Mouse (Mus musculus) liver, embryonic 12.5 days (tissue): ENCODE measurements around the gene Dpf1. TPM values are rescaled to one million over a fixed set of nuclear protein-coding genes. Genes with fewer than 3 reads are reported as not detected.

Experiments used
- ATAC-seq: fragments of 200-750 bp; cut with Nextera tagmentation; 2 replicates; pipeline ENCODE4 v1.8.0; 2017; ENCODE audit warnings: moderate number of reproducible peaks, mild to moderate bottlenecking, moderate library complexity
- H3K27ac ChIP-seq: fragments of 300-500 bp; sonication (generic); 2 replicates; pipeline ENCODE4 v1.5.1; 2016; ENCODE audit warnings: mild to moderate bottlenecking
- H3K27me3 ChIP-seq: fragments of 300-500 bp; sonication (generic); replicated peaks from 2 replicates; pipeline ENCODE4 v1.6.1; 2016; ENCODE audit warnings: mild to moderate bottlenecking, moderate library complexity
- H3K36me3 ChIP-seq: fragments of 300-500 bp; sonication (generic); 2 replicates; pipeline ENCODE4 v1.6.1; 2016; ENCODE audit warnings: mild to moderate bottlenecking, moderate library complexity
- H3K4me1 ChIP-seq: fragments of 300-500 bp; sonication (generic); 2 replicates; pipeline ENCODE4 v1.6.1; 2016
- H3K4me2 ChIP-seq: fragments of 300-500 bp; sonication (generic); 2 replicates; pipeline ENCODE4 v1.6.1; 2016; ENCODE audit warnings: mild to moderate bottlenecking, moderate library complexity
- H3K4me3 ChIP-seq: fragments of 300-500 bp; sonication (generic); 2 replicates; pipeline ENCODE4 v1.5.1; 2016; ENCODE audit warnings: mild to moderate bottlenecking, moderate library complexity
- H3K9ac ChIP-seq: fragments of 300-500 bp; sonication (generic); 2 replicates; pipeline ENCODE4 v1.6.1; 2016; ENCODE audit warnings: mild to moderate bottlenecking, moderate library complexity
- H3K9me3 ChIP-seq: fragments of 300-500 bp; sonication (generic); replicated peaks from 2 replicates; pipeline ENCODE4 v1.6.1; 2016; ENCODE audit warnings: mild to moderate bottlenecking, moderate library complexity
- WGBS: fragments of 180-500 bp; shearing (Covaris S2); methylation state at CpG from one replicate; pipeline ENCODE4 v1.1.7; 2016; ENCODE audit not compliant: insufficient replicate concordance; 5-methylcytosine and 5-hydroxymethylcytosine counted together
- polyA plus RNA-seq: library from polyadenylated mRNA; unstranded; fragments of >200 nt; fragmentation: Nextera tagmentation; extraction: Ambion mirVana; gene quantifications from 2 replicates; pipeline ENCODE4 v1.2.1, GENCODE M21; 2016

The Dpf1 gene
- polyA plus RNA-seq, 1 experiment from 2014 or later: 2.6 TPM

DNA sequence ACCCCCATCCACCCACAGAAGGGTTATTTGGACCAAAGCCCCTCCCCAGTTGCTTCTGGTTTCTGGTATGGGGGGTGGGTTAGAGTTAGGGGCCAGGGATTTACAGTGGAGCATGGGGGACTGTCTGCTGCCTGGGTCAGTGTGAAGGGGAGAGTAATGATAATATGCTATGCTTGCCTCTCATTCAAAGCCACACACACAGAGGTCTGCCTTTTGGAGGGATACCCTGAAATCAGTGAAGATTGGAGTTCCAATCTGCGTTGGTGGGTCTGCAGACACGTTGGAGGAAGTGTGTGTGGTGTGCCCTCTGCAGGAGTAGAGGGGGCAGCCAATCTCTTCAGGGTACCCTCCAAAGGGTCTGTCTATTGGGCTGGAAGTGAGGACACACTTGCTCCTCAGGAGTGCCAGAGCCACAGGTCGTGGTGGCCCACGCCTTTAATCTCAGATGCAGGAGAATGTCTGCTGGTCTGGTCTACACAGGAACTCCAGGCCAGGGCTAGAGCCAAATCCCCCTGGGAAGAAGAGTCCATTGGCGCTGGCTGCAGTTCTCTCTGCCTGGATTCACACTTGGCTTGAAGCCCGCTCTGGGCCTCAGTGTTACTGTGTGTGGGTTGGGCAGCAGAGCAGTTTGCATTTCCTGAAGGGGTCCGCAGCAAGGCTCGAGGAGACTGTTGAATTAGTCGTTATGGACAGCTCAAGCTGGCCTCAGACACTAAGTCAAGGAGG, 1.7 kb downstream of the Dpf1 start:
- Histone ChIP-seq H3K27me3 (peaks cover 80% of the 10 kb centered on the region), H3K4me2 (peak overlapping the region; percentile 80), H3K9ac (no peak overlapping the region), H3K36me3 (no peaks in the 10 kb centered on the region), H3K27ac (no peak overlapping the region), H3K4me3 (peak overlapping the region; percentile 58), H3K9me3 (no peaks in the 10 kb centered on the region), H3K4me1 (peaks cover 64% of the 10 kb centered on the region)
- ATAC-seq: no peak
- 26% methylated on average over 9 of the region's 9 CpGs for WGBS

DNA sequence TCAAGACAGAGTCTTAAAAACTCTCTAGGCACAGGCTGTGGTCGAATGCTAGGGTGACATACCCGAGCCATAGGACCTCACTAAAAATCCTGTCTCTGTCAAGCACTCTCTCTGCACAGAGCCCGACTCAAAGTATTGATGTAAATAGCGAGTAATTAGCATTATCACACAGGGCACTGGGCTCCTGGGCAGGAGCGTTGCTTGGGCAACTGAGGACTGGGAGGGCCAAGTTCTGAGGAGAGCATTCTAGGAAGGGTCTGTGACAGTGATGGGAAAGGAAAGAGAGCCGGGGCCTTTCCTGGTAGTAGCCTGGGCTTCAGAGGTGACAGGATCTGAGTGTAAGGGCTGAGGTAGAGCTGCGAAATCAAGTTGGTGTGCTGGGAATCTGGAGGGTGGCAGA, 2.4 kb downstream of the Dpf1 start:
- Histone ChIP-seq H3K36me3 (no peaks in the 10 kb centered on the region), H3K9ac (no peak overlapping the region), H3K27me3 (peaks cover 86% of the 10 kb centered on the region), H3K27ac (no peak overlapping the region), H3K4me2 (no peak overlapping the region), H3K4me1 (peaks cover 70% of the 10 kb centered on the region), H3K9me3 (no peaks in the 10 kb centered on the region), H3K4me3 (no peak overlapping the region)
- no peak for ATAC-seq
- WGBS: 59% methylated on average over 7 of the region's 7 CpGs

DNA sequence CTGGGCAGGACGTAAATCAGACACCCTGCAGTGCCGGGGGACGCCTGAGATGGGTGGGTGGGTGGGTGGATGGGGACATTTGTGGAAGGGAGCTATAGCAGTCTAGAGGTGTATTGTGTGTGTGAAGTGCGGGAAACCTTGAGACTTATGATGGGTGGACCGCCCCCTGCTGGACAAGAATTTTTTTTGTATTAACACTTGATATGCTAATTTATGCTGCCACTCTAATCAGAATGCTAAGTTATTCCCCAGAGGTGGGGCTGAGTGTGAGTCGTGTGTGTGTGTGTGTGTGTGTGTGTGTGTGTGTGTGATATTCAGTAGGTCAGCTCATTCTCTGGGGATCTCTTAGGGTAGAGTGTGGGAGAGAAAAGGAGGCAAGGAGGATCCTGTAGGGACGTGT, 2.9 kb downstream of the Dpf1 start:
- peak overlapping the region; percentile 94 for H3K4me2 ChIP-seq

DNA sequence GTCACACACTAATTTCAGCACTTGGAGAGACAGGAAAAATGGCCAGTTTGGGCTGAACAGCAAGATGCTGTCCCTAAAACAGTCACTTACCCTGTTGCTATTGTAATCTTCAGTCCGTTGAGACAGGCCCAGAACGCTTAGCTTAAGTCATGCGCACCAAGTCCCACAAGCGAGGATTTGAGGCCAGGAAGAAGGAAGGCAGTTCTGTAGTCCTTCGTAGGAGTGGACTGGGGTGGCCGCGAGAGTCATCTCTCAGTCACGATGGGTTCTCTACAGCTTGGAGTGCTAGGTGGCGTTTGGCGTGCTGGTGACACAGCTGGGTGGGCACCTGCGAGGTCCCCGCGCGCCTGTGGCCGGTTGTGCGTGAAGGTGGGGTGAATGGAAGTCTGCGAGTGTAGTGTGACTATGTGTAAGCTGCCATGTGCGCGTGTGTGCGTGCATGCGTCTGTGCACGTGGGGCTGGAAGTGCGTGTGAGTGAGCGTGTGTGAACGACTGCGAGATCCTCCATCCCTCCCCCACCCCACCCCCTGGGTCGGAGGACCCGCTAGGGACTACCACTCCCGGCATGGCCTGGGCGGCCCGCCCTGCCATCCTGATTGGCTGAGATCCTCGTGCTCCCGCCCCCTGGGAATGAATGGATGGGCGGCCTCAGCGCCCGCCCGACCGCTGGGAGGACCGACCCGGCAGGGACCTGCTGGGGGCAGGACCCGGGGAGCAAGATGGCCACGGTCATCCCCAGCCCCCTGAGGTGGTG, 3.8 kb downstream of the Dpf1 start:
- Histone ChIP-seq H3K36me3 (no peaks in the 10 kb centered on the region), H3K4me1 (peaks cover 70% of the 10 kb centered on the region), H3K4me2 (peak overlapping the region; percentile 94), H3K9me3 (no peaks in the 10 kb centered on the region), H3K9ac (peak overlapping the region; percentile 67), H3K27me3 (peaks cover 75% of the 10 kb centered on the region), H3K4me3 (peak overlapping the region; percentile 67), H3K27ac (no peak overlapping the region; the same call in 1 of the 2 replicates)
- peak; percentile 82 for ATAC-seq
- WGBS: 2% methylated on average over 42 of the region's 42 CpGs

More for the DNA sequence above, 2.9 kb downstream of the Dpf1 start:
- peaks cover 85% of the 10 kb centered on the region for H3K27me3 ChIP-seq
- WGBS: 21% methylated on average over 7 of the region's 7 CpGs
- no peaks in the 10 kb centered on the region for H3K9me3 ChIP-seq
- peak overlapping the region; percentile 67; the same call in 1 of the 2 replicates for H3K4me3 ChIP-seq
- H3K36me3 ChIP-seq: no peaks in the 10 kb centered on the region
- no peak for ATAC-seq
- no peak overlapping the region for H3K9ac ChIP-seq
- H3K27ac ChIP-seq: no peak overlapping the region
- peaks cover 68% of the 10 kb centered on the region for H3K4me1 ChIP-seq

DNA sequence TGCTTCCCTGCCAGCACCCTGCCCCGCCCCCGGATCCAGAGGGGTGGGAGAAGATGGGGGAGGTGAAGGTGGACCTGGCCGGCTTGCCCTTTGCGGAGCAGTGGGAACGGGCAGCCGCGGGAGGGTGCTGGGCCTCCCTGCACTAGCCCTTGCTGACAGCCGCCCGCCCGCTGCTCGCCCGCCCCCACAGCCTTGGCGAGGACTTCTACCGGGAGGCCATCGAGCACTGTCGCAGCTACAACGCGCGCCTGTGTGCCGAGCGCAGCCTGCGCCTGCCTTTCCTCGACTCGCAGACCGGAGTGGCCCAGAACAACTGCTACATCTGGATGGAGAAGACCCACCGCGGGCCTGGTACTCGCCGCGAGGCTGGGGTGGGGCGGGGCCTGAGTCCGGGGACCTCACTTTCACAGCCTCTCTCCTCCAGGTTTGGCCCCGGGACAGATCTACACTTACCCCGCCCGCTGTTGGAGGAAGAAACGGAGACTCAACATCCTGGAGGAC, 5.5 kb downstream of the Dpf1 start:
- Histone ChIP-seq H3K27me3 (peaks cover 58% of the 10 kb centered on the region), H3K4me1 (peaks cover 80% of the 10 kb centered on the region), H3K4me3 (peak overlapping the region; percentile 55), H3K9me3 (no peaks in the 10 kb centered on the region), H3K36me3 (no peaks in the 10 kb centered on the region), H3K9ac (peak overlapping the region; percentile 49), H3K4me2 (peak overlapping the region; percentile 94), H3K27ac (no peak overlapping the region)
- under 1% methylated on average over 36 of the region's 36 CpGs for WGBS
- peak; percentile 25 for ATAC-seq

DNA sequence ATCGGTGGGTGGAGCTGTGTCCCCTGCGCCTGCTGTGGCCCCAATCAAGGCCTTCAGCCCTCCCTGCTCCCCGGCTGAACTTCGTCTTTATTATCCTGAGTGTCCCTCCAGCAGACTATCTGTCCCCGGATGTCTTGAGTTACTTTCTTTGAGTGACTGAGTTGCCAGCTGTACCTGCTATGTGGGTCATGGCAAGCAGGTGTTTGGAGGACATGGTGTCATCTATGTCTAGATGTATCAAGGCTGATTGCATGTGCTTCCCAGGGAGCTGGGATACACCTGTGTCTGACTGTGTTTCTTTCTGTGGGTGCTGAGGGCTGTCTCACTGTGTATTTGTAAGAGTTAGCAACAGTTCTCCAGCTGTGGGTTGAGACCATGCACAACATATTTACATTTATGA, 6.0 kb downstream of the Dpf1 start:
- peak overlapping the region; percentile 49 for H3K9ac ChIP-seq
- no peak for ATAC-seq
- H3K4me2 ChIP-seq: peak overlapping the region; percentile 94
- H3K4me1 ChIP-seq: peaks cover 78% of the 10 kb centered on the region
- H3K9me3 ChIP-seq: no peaks in the 10 kb centered on the region
- no peak overlapping the region for H3K27ac ChIP-seq
- H3K4me3 ChIP-seq: peak overlapping the region; percentile 55
- 5% methylated on average over 5 of the region's 5 CpGs for WGBS
- peaks cover 53% of the 10 kb centered on the region for H3K27me3 ChIP-seq
- no peaks in the 10 kb centered on the region for H3K36me3 ChIP-seq

DNA sequence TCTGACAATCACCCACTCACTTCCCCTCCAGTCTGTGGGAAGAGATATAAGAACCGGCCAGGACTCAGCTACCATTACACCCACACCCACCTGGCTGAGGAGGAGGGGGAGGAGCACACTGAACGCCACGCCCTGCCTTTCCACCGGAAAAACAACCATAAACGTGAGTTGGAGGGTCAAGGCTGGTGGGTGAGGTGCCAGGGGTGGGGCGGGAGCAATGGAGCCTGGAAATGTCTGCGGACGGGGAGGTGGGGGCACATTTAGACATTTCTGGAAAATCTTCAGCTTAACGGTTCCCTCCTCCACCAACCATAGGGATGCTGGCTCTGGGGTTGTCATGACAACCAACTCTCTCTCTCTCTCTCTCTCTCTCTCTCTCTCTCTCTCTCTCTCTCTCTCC, 9.3 kb downstream of the Dpf1 start:
- Histone ChIP-seq H3K9me3 (no peaks in the 10 kb centered on the region), H3K36me3 (no peaks in the 10 kb centered on the region), H3K4me3 (no peak overlapping the region), H3K4me2 (0 out of 2 replicates have a peak overlapping the region, but pooled peaks have one; percentile 1), H3K9ac (no peak overlapping the region), H3K27me3 (peaks cover 39% of the 10 kb centered on the region), H3K4me1 (peaks cover 83% of the 10 kb centered on the region), H3K27ac (no peak overlapping the region)
- no peak for ATAC-seq
- WGBS: 30% methylated on average over 9 of the region's 9 CpGs

DNA sequence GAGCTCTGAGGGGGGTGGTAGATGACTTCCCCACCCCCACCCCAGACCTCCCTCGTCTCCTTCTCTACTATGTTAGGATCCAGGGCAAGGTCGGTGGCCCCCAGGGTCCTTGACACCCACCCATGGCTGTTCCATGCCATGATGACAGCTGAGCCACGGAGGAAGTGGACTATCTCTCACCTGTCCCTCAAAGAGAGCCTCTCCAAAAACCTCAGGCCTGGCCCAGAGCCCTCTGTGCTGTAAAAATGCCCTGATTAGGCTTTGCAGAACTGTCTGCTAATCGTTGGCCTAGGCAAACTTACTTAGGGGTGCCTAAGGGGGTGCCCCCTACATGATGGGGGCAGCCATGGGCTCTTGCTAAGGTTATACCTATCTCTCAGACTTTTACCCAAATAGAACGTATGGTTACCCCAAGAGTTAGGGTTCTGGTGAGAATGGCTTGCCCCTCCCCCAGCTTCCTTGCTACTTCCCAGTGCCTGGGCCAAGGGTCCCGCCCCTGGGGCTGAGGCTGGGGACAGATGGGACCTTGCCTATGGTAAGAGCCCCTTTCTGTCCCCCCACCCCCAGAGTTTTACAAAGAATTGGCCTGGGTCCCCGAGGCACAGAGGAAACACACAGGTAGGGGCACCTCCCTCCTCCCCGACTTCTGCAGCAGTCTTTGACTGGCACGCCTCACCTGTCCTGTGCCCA, 10.0 kb downstream of the Dpf1 start:
- Histone ChIP-seq H3K9me3 (no peaks in the 10 kb centered on the region), H3K36me3 (no peaks in the 10 kb centered on the region), H3K4me1 (peaks cover 83% of the 10 kb centered on the region), H3K27me3 (peaks cover 32% of the 10 kb centered on the region), H3K4me3 (no peak overlapping the region), H3K9ac (no peak overlapping the region), H3K4me2 (no peak overlapping the region), H3K27ac (no peak overlapping the region)
- 41% methylated on average over 9 of the region's 9 CpGs for WGBS
- no peak for ATAC-seq

DNA sequence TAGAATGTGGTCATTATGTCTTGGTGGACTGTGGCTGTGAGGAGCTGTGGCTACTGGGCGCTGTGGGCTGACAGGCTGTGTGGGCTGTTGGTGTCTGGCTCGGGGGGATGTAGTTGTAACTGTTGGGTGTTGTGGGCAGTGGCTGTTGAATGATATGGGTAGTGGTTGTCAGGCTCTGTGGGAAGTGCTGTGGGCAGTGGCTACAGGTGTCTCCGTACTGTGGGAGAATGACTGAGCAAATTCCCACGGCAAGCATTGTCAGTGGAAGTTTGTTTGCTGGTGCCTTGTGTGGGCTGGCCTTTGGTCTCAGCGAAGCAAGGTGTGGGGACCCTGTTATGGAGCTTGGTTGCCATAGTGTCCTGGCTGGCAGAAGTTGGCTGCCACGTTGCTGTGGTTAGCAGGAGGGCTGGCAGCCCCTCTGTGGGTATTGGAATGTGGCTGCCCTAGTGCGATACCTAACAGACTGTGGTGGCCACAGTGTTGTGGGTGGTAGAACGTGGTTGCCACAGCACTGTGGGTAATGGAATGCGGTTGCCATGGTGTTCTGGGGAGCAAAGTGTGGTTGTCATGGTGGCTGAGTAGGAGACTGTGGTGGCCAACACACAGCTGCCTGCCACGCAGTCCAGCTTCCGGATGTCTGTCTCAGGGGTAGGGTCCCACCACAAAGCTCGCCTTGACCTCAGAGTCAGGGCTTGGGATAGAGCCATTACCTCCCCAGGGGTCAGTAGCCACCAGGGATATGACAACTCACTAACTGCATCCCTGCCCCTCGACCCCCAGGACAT, 11.3 kb downstream of the Dpf1 start:
- 60% methylated on average over 13 of the region's 13 CpGs for WGBS
- no peak for ATAC-seq
- no peak overlapping the region for H3K9ac ChIP-seq
- H3K4me2 ChIP-seq: no peak overlapping the region
- no peak overlapping the region for H3K4me3 ChIP-seq
- no peaks in the 10 kb centered on the region for H3K9me3 ChIP-seq
- no peaks in the 10 kb centered on the region for H3K36me3 ChIP-seq
- H3K4me1 ChIP-seq: peaks cover 83% of the 10 kb centered on the region
- peaks cover 24% of the 10 kb centered on the region; the same call in 1 of the 2 replicates for H3K27me3 ChIP-seq
- H3K27ac ChIP-seq: no peak overlapping the region

DNA sequence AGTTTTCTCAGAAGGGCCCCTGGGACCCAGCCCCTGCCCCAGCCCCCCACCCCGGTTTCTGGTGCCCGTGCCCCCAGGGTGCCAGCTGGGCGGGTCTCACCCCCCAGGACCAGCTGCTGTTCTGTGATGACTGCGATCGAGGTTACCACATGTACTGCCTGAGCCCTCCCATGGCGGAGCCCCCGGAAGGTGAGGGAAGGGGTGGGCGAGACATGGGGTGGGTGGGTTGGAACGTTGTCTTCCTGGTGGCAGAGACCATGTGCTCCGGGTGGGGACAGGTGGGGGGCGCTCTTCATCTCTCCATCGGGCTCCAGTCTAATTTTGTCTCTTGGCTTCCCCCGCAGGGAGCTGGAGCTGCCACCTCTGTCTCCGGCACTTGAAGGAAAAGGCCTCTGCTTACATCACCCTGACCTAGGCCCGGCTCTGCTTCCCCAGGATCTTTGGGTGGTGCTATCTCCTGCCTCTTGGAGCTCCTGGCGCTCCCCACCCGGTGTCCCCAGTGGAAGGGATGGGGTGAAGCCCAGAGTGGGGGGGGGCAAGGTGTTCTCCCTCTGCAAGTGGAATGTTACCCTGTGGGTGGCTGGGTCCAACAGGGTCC, 12.5 kb downstream of the Dpf1 start:
- Histone ChIP-seq H3K9ac (no peak overlapping the region), H3K36me3 (no peaks in the 10 kb centered on the region; the same call in 1 of the 2 replicates), H3K4me3 (no peak overlapping the region), H3K4me1 (peaks cover 81% of the 10 kb centered on the region), H3K9me3 (no peaks in the 10 kb centered on the region), H3K27ac (0 out of 2 replicates have a peak overlapping the region, but pooled peaks have one; percentile 10), H3K27me3 (peaks cover 13% of the 10 kb centered on the region; the same call in 1 of the 2 replicates), H3K4me2 (no peak overlapping the region)
- WGBS: 68% methylated on average over 17 of the region's 17 CpGs
- no peak for ATAC-seq

DNA sequence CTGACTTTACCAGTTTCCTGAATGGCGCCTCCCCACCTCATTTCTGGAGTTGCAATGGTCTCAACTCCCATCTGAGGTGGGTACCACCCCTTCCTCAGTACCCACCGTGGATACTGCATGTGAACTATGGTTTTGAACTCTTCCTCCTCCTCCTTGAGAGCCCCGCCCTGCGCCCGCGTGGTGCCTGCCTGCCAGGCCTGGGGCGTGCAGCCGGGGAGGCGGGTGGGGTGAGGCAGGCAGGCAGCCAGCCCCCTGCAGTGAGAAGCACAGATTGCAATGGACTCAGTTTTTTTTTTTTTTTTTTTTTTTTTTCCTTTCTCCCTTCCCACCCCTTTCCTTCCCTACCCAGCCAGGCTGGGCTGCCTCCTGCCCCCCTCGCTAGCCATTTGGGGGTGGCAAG, 13.2 kb downstream of the Dpf1 start:
- peaks cover 4% of the 10 kb centered on the region; the same call in 1 of the 2 replicates for H3K36me3 ChIP-seq
- peaks cover 87% of the 10 kb centered on the region for H3K4me1 ChIP-seq
- WGBS: 23% methylated on average over 10 of the region's 10 CpGs
- H3K4me3 ChIP-seq: no peak overlapping the region
- peak overlapping the region; percentile 15; the same call in 1 of the 2 replicates for H3K27ac ChIP-seq
- peak overlapping the region; percentile 66 for H3K4me2 ChIP-seq
- no peaks in the 10 kb centered on the region for H3K9me3 ChIP-seq
- no peak for ATAC-seq
- H3K9ac ChIP-seq: no peak overlapping the region
- peaks cover 13% of the 10 kb centered on the region; the same call in 1 of the 2 replicates for H3K27me3 ChIP-seq
